Mouse (Mus musculus) embryonic facial prominence, embryonic 11.5 days (tissue): ENCODE results near the gene Adamts18. TPM values are rescaled to one million over a fixed set of nuclear protein-coding genes. Genes with fewer than 3 reads are reported as not detected.

Experiments
- ATAC-seq: fragments of 200-750 bp; cut with Nextera tagmentation; replicated peaks from 2 replicates; pipeline ENCODE4 v1.8.0; 2017; ENCODE audit warnings: low read depth; ENCODE audit not compliant: insufficient number of reproducible peaks, low FRiP score, low TSS enrichment
- DNase-seq: peaks from one replicate; pipeline ENCODE4 v3.0.0-alpha.2; 2015; ENCODE audit warnings: low spot score
- H3K27ac ChIP-seq: fragments of 300-500 bp; sonication (generic); replicated peaks from 2 replicates; pipeline ENCODE4 v1.5.1; 2014; ENCODE audit warnings: mild to moderate bottlenecking, low read depth, low read length, control low read depth
- H3K27me3 ChIP-seq: fragments of 300-500 bp; sonication (generic); 2 replicates; pipeline ENCODE4 v1.6.1; 2014; ENCODE audit warnings: mild to moderate bottlenecking, low read length, moderate library complexity, mixed read lengths; ENCODE audit not compliant: control insufficient read depth, insufficient read depth
- H3K36me3 ChIP-seq: fragments of 300-500 bp; sonication (generic); replicated peaks from 2 replicates; pipeline ENCODE4 v1.6.1; 2014; ENCODE audit warnings: low read depth, mild to moderate bottlenecking, low read length, moderate library complexity, mixed read lengths; ENCODE audit not compliant: control insufficient read depth, insufficient read depth
- H3K4me1 ChIP-seq: fragments of 300-500 bp; sonication (generic); 2 replicates; pipeline ENCODE4 v1.6.1; 2014; ENCODE audit warnings: low read length, mixed read lengths; ENCODE audit not compliant: control insufficient read depth, insufficient read depth
- H3K4me2 ChIP-seq: fragments of 300-500 bp; sonication (generic); 2 replicates; pipeline ENCODE4 v1.6.1; 2014; ENCODE audit warnings: low read depth, mild to moderate bottlenecking, control low read depth, low read length, moderate library complexity
- H3K4me3 ChIP-seq: fragments of 300-500 bp; sonication (generic); 2 replicates; pipeline ENCODE4 v1.5.1; 2014; ENCODE audit warnings: low read depth, low read length, control low read depth
- H3K9ac ChIP-seq: fragments of 300-500 bp; sonication (generic); replicated peaks from 2 replicates; pipeline ENCODE4 v1.6.1; 2014; ENCODE audit warnings: mild to moderate bottlenecking, control low read depth, low read length
- H3K9me3 ChIP-seq: fragments of 300-500 bp; sonication (generic); replicated peaks from 2 replicates; pipeline ENCODE4 v1.6.1; 2016; ENCODE audit warnings: mild to moderate bottlenecking, low read length, inconsistent platforms, mixed read lengths; ENCODE audit not compliant: control insufficient read depth
- WGBS: fragments of 180-500 bp; shearing (Covaris S2); extraction: QIAGEN DNeasy Blood & Tissue Kit; methylation state at CpG from one replicate; pipeline ENCODE4 v1.1.7; 2014; 5-methylcytosine and 5-hydroxymethylcytosine counted together
- polyA plus RNA-seq: library from polyadenylated mRNA; unstranded; fragments of >200 nt; fragmentation: Nextera tagmentation; extraction: Ambion mirVana; gene quantifications from 2 replicates; pipeline ENCODE4 v1.2.1, GENCODE M21; 2014

The Adamts18 gene
- polyA plus RNA-seq, 1 experiment from 2014 or later: 3.6 TPM

DNA sequence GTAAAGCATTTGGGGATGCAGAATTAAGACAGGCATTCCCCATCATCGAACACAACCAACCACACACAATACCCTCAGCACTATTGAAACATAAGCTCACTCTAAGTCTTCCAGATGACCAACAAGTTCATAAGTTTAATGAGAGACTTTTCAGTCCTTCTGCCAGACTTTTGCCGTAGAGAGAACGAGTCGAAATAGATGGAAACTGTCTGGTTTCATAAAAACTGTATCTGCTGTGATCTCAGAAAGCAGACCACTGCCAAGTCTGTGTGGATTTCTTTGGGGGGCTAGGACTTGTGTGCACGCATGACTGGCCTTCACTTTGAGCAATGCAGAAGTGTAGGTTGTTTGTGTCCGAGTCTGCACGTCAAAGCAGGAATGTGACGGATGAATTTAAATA is 123.2 kb downstream of the Adamts18 start:
- H3K4me3 ChIP-seq: no peak overlapping the region
- no peak overlapping the region for H3K27ac ChIP-seq
- WGBS: 77% methylated on average over 8 of the region's 8 CpGs
- H3K4me1 ChIP-seq: peaks cover 2% of the 10 kb centered on the region
- no peaks in the 10 kb centered on the region for H3K27me3 ChIP-seq
- no peaks in the 10 kb centered on the region for H3K36me3 ChIP-seq
- no peak for ATAC-seq
- no peak overlapping the region for H3K9ac ChIP-seq
- no peak for DNase-seq
- no peak overlapping the region for H3K4me2 ChIP-seq
- H3K9me3 ChIP-seq: no peaks in the 10 kb centered on the region

DNA sequence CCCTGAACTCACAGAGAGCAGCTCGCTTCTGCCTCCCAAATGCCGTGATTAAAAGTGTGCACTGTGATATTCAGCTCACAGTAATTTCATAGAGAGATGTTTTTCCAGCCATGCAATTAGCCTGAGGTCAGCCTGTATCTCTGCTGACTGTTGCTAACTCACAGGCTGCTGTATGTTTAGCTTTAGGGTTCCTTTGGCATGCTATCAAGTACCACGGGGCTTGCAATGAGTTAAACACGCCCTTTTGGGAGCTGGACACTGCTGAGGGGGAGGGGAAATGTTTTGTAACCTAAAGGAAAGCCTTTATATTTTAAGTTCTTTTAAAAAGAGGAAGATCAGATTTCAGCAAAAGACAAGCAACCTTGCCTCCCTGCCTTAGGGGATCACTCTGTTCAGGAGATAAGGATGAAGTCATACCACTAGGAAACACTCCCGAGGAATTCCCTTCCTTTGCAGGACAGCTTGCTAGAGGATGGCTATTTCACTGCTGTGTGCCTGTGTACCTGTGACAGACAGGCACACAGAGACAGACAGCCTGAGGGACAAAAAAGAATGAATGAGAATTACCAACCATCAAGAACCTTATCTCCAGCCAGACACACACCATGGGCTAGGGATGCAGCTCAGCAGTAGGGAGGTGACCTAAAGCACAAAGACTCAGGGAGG is 124.5 kb downstream of the Adamts18 start:
- Histone ChIP-seq H3K9me3 (no peaks in the 10 kb centered on the region), H3K27me3 (no peaks in the 10 kb centered on the region), H3K4me2 (no peak overlapping the region), H3K36me3 (no peaks in the 10 kb centered on the region), H3K9ac (no peak overlapping the region), H3K4me1 (peaks cover 2% of the 10 kb centered on the region), H3K27ac (no peak overlapping the region), H3K4me3 (no peak overlapping the region)
- 43% methylated on average over 5 of the region's 5 CpGs for WGBS
- no peak for ATAC-seq
- DNase-seq: peak; percentile 28

DNA sequence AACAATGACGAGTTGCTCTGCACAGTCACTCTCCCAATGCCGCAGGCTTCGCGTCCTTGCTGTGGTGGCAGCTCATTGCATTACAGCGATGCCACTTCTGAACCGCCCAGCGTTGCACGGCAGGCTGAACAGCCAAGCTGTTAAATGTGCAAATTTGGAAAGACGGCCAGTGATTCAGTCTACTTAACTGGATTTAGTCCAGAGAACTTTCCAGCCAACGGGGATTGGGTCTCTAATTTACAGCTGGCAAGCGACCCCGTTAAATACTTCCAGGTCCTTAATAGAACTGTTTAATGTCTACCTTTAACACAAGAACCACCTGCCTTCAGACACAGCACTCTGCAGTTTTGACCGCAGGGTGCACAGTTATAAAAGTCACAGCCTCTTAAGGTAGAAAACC is 127.1 kb downstream of the Adamts18 start:
- Histone ChIP-seq H3K27me3 (no peaks in the 10 kb centered on the region), H3K36me3 (no peaks in the 10 kb centered on the region), H3K9ac (no peak overlapping the region), H3K4me2 (no peak overlapping the region), H3K4me1 (peaks cover 2% of the 10 kb centered on the region), H3K9me3 (no peaks in the 10 kb centered on the region), H3K27ac (no peak overlapping the region), H3K4me3 (no peak overlapping the region)
- DNase-seq (no peak), ATAC-seq (no peak)
- WGBS: 82% methylated on average over 13 of the region's 13 CpGs

DNA sequence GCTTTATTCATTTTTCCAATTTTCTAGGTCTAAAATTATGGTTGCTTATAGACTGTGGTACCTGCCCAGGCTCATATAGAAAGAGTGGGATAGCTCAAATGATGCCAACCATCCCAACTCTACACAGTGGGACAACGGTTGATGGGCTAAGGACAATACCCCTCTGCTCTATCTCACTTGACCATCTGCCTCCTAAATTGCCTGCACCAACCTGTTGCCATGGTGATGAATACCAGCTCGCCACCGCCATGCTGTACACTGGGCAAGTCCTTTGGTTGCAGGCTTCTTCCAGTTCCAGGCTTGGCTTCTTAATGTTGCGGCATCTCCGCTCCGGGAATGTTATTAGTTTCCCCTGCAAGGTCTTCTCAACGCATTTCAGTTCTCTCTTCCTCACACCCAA is 143.6 kb downstream of the Adamts18 start:
- Histone ChIP-seq H3K4me2 (no peak overlapping the region), H3K9ac (no peak overlapping the region), H3K9me3 (no peaks in the 10 kb centered on the region), H3K27me3 (no peaks in the 10 kb centered on the region), H3K36me3 (no peaks in the 10 kb centered on the region), H3K27ac (no peak overlapping the region), H3K4me3 (no peak overlapping the region), H3K4me1 (no peaks in the 10 kb centered on the region)
- 73% methylated on average over 7 of the region's 7 CpGs for WGBS
- DNase-seq: no peak
- 0 out of 2 replicates have a peak, but pooled peaks have one; percentile 48 for ATAC-seq

DNA sequence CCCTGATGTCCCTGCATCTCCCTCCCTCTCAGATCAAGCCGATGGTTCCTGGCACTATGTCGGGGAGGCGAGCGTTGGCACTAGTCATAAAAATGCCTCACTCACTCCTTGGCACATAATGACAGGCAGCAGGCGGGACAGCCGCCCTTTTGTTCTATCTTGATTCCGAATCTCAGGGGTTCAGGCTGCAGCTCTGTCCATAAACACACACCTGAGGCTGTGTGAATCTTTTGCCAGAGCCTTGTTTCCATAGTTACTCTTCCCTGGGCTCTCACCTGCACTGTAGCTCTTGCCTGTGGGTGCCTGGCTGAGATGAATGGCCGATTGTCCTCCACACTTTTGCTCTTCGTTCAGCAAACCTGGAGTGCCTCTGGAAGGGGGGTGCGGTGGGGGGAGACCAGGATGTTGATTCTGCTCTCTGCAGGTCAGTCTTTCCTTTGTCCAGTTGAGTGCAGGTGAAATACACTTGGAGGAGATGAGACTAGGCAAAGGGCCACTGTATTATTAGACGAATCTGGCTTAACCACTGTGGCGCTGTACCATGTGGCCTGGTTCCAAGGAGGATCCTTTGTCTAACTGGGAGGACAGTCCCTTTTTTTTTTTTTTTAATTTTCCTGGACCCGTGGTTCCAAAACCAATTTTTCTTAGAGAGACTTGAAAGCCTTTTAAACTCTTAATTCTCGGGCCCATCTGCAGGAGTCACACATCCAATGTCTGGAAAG is 156.8 kb downstream of the Adamts18 start:
- no peaks in the 10 kb centered on the region for H3K4me1 ChIP-seq
- no peaks in the 10 kb centered on the region for H3K27me3 ChIP-seq
- H3K4me2 ChIP-seq: no peak overlapping the region
- DNase-seq: no peak
- no peak for ATAC-seq
- H3K4me3 ChIP-seq: no peak overlapping the region
- no peak overlapping the region for H3K9ac ChIP-seq
- H3K9me3 ChIP-seq: no peaks in the 10 kb centered on the region
- no peaks in the 10 kb centered on the region for H3K36me3 ChIP-seq
- H3K27ac ChIP-seq: no peak overlapping the region
- 76% methylated on average over 14 of the region's 14 CpGs for WGBS

DNA sequence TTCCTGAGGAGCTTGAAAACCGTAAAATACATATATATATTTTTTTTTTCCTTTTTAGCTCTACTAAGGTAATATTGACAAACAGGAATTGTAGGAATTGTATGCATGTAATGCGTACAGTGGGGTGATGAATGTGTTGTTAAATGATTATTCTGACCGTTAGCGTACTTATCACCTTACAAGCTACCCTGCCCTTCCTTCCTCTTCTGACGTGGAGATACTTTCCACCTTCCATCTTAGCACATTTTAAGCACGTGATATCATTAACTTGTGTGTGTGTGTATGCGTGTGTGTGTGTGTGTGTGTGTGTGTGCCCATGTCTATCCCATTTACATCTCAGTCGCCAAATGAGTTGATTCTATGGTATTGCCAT is 160.0 kb downstream of the Adamts18 start:
- H3K27me3 ChIP-seq: no peaks in the 10 kb centered on the region
- H3K9me3 ChIP-seq: no peaks in the 10 kb centered on the region
- no peak overlapping the region for H3K4me2 ChIP-seq
- H3K4me1 ChIP-seq: no peaks in the 10 kb centered on the region
- no peaks in the 10 kb centered on the region for H3K36me3 ChIP-seq
- ATAC-seq: no peak
- WGBS: 85% methylated on average over 8 of the region's 8 CpGs
- H3K4me3 ChIP-seq: no peak overlapping the region
- H3K27ac ChIP-seq: no peak overlapping the region
- no peak for DNase-seq
- H3K9ac ChIP-seq: no peak overlapping the region

DNA sequence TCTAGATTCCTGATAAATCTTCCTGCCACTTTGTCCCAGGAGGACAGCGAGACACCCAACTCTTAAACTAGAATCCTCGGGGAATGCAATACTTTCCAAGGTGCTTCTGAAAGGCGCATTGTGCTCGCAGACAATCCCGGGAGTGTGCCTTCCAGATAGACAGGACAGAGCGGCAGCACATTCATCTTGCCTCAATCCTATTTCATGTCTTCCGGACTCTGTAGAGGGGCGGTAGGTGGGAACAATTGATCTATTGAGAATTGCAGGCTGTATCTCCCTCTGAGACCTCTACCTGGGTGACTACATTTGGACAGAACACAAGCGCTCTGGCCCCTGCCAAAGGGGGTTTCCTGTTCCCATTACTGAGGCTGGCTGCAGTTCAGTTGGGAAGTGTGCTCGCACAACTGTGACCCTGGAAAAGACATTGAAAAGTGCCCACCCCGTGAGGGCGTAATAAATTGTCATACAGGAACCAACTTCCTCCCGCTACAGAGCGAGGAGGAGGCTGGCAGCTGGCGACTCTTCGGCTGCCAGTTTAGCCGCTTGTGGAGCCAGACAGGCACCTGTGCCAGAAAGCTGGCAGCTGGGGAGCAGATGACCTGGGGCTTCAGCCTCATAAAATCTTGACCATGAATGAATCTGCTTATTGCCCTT is 160.5 kb downstream of the Adamts18 start:
- WGBS: 54% methylated on average over 17 of the region's 17 CpGs
- no peak for ATAC-seq
- no peak for DNase-seq
- no peak overlapping the region for H3K4me3 ChIP-seq
- H3K27me3 ChIP-seq: no peaks in the 10 kb centered on the region
- no peaks in the 10 kb centered on the region for H3K4me1 ChIP-seq
- H3K9ac ChIP-seq: no peak overlapping the region
- no peaks in the 10 kb centered on the region for H3K36me3 ChIP-seq
- H3K9me3 ChIP-seq: no peaks in the 10 kb centered on the region
- H3K4me2 ChIP-seq: no peak overlapping the region
- no peak overlapping the region for H3K27ac ChIP-seq

DNA sequence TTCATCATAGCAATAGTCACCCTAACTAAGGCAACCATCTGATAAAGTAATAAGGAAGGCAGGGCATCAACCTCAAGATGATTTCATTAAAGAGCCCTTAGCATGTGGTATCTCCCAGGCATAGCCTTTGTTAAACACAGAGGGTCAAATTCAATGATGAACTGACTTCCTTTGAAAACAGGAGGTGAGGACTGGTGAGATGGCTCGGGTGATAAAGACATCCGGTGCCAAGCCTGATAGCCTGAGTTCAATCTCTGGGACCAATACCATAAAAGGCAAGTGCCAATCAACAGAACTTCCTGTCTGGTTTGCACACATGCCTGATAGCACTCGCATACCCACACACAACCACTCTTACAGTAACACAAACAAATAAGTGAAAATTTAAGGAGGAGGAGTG is 169.2 kb downstream of the Adamts18 start:
- no peak for ATAC-seq

More for the DNA sequence above, 169.2 kb downstream of the Adamts18 start:
- 68% methylated on average over 3 of the region's 3 CpGs for WGBS
- DNase-seq: no peak
- Histone ChIP-seq H3K27me3 (no peaks in the 10 kb centered on the region), H3K9me3 (no peaks in the 10 kb centered on the region), H3K4me3 (no peak overlapping the region), H3K36me3 (no peaks in the 10 kb centered on the region), H3K4me1 (no peaks in the 10 kb centered on the region), H3K27ac (no peak overlapping the region), H3K9ac (no peak overlapping the region), H3K4me2 (no peak overlapping the region)
